Mouse (Mus musculus) gastrocnemius, postnatal 4 days (tissue): ENCODE data around the gene Dhx35. TPM values are rescaled to one million over a fixed set of nuclear protein-coding genes. Genes with fewer than 3 reads are reported as not detected.

ENCODE experiments used
- DNase-seq, 2 experiments: peaks; one replicate each; pipeline ENCODE4 v3.0.0; 2021 to 2022; ENCODE audit warnings: low spot score in 2 of 2, mixed read lengths in 2 of 2
- total RNA-seq, 2 experiments: library from RNA; stranded (reverse); gene quantifications; 2 replicates each; pipeline ENCODE4 v1.2.3; 2021

Gene Dhx35
- total RNA-seq, 2 experiments from 2014 or later, result 12.6 to 15.4 TPM

DNA sequence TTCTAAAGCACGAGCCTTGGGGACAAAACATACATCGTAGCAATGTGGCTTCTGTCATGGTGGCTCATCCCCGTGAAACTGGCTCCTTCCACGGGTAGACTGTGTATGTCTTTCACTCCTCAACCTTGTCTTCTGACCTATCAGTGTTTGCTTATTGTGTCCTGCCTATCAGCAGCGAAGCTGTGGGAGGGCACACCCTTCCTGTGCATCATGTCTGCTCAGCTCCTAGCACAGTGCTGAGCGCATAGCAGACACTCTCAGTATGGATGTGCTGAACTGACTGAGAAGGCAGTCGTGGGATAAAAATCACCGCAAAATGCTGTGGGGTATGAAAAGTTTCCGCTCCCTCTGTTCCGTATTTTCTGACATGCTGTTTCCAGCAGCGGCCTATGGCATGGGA lies 94.6 kb downstream of the Dhx35 start:
- no peak for DNase-seq

DNA sequence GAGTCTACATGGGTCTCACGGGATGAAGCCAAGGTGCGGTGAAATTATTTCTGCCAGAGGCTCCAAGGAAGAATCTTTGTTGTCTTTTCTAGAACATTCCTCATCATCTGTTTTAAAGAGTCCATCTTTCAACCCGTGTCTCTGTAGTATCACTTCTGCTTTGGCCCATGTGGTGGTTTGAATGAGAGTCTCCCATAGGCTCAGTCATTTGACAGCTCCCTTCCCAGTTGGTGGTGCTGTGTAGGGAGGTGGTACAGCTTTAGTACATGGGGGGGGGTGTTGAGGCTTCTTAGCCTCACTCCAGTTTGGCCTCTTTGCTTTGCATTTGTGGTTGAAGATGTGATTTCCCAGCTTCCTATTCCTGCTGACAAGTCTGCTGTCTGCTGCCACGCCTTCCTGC lies 96.7 kb downstream of the Dhx35 start:
- DNase-seq, result no peak

DNA sequence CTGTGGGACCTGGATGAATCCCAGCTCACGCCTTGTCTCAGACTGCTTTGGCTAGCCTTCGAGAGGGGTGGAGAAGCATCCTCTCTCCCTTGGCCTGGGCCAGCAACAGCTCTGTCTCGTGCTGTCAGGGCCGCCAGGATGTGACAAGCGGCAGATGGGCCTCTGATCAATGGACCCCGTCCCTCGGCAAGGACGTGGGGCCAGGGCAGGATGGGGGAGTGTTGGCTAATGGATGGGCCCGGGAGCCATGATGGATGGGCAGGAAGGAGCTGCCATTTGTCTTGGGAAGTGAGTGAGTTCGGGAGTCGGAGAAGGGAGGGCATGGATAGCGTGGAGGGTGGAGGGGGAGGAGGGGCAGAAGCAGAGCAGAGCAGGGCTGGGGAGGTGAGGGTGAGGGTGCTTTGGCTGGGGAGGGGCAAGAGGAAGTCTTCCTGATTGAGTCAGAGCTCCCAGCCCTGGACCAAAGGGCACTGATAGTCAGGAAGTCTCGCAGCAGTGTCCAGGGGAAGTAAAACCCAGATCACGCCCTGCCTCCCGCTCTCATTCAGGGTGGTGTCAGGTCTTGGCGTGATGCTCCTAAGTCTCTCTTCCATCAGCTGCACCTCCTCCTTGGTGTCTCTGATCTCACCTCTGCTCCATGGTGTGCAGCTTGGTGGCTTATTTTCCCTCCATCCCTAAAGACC lies 98.7 kb downstream of the Dhx35 start:
- DNase-seq, result no peak

DNA sequence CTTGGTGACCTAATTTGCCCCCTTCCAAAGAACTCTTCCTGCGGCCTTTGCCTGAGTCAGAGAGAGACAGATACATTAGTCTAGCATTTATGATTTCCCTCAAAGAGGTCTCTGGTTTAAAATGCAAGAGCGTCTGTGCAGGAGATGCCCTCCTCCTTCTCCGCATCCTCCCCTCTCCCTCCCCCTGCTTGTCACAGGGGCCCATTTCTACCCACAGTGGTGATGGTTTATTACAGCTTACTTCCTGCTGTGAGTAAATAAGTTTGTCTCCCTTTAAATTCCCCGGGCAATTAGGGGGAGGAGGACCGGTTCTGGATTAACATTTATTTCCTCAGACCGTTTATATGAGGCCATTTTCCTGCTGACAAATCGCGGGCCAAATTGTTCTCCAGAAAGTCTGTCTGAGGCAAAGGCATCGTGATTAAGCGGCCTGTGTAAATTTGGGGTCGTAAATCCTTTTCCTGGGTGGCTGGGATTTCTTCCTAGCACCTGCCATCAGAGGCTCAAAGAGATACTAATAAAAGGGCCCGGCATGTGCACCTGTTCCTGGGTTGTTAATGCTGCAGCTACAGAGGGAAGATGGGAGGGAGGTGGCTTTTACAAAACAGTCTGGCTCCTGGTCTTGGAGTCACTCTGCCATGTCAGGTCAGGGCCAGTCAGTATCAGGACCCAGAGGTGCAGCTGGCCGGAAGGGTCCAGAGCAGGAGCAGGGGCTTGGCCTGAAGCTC lies 104.0 kb downstream of the Dhx35 start:
- no peak for DNase-seq

Other genes with a start within 250 kb of the Dhx35 start
- gene Slc32a1, start 184.0 kb upstream of the Dhx35 start, total RNA-seq, result not detected
- gene Actr5, start 169.9 kb upstream of the Dhx35 start, total RNA-seq, result 1 to 10 TPM; 7.3 to 9.0 TPM
- 1 to 10 TPM; 8.3 to 9.1 TPM for gene Ppp1r16b, start 129.4 kb upstream of the Dhx35 start, total RNA-seq
- 1 to 10 TPM; 9.3 to 9.8 TPM for gene Fam83d, start 26.7 kb upstream of the Dhx35 start, total RNA-seq